10 mouse cellular contexts compared by ENCODE assay signal in the genomic region with DNA sequence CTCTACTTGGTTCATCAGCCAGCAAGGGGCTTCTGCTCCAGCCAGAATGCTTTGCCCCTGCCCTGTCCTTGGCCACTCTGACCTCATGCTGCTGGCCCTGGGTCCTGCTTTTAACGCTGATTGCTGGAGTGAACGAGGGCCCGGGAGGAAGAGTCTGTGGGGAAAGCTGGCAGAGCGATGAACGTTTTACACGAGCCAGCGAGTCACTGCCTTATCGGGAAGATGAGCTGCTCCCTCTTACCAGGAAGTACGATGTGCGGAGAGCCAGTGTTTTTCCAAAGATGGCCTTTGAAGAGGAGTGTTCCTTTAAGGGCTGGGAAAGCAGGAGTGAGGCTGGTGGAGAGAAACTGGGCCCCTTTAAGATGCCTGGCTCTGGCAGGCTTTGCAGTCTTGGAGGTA. TPM values are rescaled to one million over a fixed set of nuclear protein-coding genes. Genes with fewer than 3 reads are reported as not detected.
A peak's percentile ranks its signal among the peaks of the same experiment; 100 is the strongest.
DNase-seq lines count a peak whose midpoint lies in the region; ATAC-seq lines count a peak whose summit lies in the region.
"Had no signal": no experiment of that assay in that cellular context is flagged by ENCODE, and none has a peak within 500 bp of the region (broad histone marks: within the 10 kb centered on the region; RNA-seq: fewer than 3 reads in every experiment).

No protein-coding gene starts in this region.

- no peak for DNase-seq in heart, embryonic 10.5 days (ENCODE audit: low spot score)
- DNase-seq in heart, postnatal 14 days: no peak
- DNase-seq in 416B (ENCODE audit: low read depth): peak; percentile 57
- DNase-seq in limb, embryonic 11.5 days (ENCODE audit: low spot score): peak; percentile 20
- no peak for DNase-seq in cerebellum, adult 11 months
- DNase-seq in midbrain, embryonic 14.5 days: no peak
- DNase-seq: left cerebral cortex, postnatal 4 days; retina, postnatal 1 day had no signal

- H3K4me3 ChIP-seq in heart, embryonic 10.5 days: peak overlapping the region; percentile 9; the same call in 1 of the 2 replicates
- H3K4me3 ChIP-seq in brown adipose tissue, adult 24 weeks (ENCODE audit: insufficient read depth, low read depth, low read length): no peak overlapping the region
- no peak overlapping the region for H3K4me3 ChIP-seq in limb, embryonic 11.5 days (ENCODE audit: low read depth, low read length)
- H3K4me3 ChIP-seq in midbrain, embryonic 14.5 days (replicated peaks; ENCODE audit: low read depth, low read length): no peak overlapping the region

- H3K4me1 ChIP-seq in heart, embryonic 10.5 days: peaks cover 49% of the 10 kb centered on the region
- H3K4me1 ChIP-seq in brown adipose tissue, adult 24 weeks (ENCODE audit: control insufficient read depth, insufficient read depth, insufficient read length, low read length): peaks cover 6% of the 10 kb centered on the region
- peaks cover 13% of the 10 kb centered on the region; the same call in 1 of the 2 replicates for H3K4me1 ChIP-seq in limb, embryonic 11.5 days (ENCODE audit: control insufficient read depth, insufficient read depth, low read length)
- H3K4me1 ChIP-seq in midbrain, embryonic 14.5 days (ENCODE audit: control insufficient read depth, insufficient read depth, low read length): peaks cover 14% of the 10 kb centered on the region

- H3K9ac ChIP-seq in limb, embryonic 11.5 days (ENCODE audit: low read length): no peak overlapping the region
- H3K9ac ChIP-seq in midbrain, embryonic 14.5 days (replicated peaks; ENCODE audit: low read length): no peak overlapping the region

- H3K36me3 ChIP-seq in heart, embryonic 10.5 days: peaks cover 2% of the 10 kb centered on the region; the same call in 1 of the 2 replicates
- H3K36me3 ChIP-seq in limb, embryonic 11.5 days (ENCODE audit: control insufficient read depth, insufficient read depth, low read length): no peaks in the 10 kb centered on the region
- no peaks in the 10 kb centered on the region for H3K36me3 ChIP-seq in midbrain, embryonic 14.5 days (ENCODE audit: control insufficient read depth, insufficient read depth, low read length)

- ATAC-seq in limb, embryonic 11.5 days (ENCODE audit: insufficient number of reproducible peaks, low FRiP score, low TSS enrichment, low read depth): no peak
- no peak for ATAC-seq in erythroblast, adult 5-6 weeks (replicated peaks; ENCODE audit: low FRiP score, poor library complexity, severe bottlenecking)
- no peak for ATAC-seq in midbrain, embryonic 14.5 days (ENCODE audit: low FRiP score, low TSS enrichment)

- intact Hi-C loops in heart, postnatal 14 days (cut with DNase I): no loop called here

- no peak overlapping the region for H3K4me2 ChIP-seq in limb, embryonic 11.5 days (ENCODE audit: low read depth, severe bottlenecking)
- H3K4me2 ChIP-seq in midbrain, embryonic 14.5 days (ENCODE audit: low read length): no peak overlapping the region

- peak overlapping the region; percentile 80 for H3K27ac ChIP-seq in heart, embryonic 10.5 days
- H3K27ac ChIP-seq in brown adipose tissue, adult 24 weeks (replicated peaks; ENCODE audit: low read depth, low read length): peak overlapping the region; percentile 55
- H3K27ac ChIP-seq in limb, embryonic 11.5 days (replicated peaks; ENCODE audit: low read depth, low read length): no peak overlapping the region
- H3K27ac ChIP-seq in midbrain, embryonic 14.5 days (replicated peaks; ENCODE audit: low read depth, low read length): no peak overlapping the region

- H3K9me3 ChIP-seq in heart, embryonic 10.5 days: no peaks in the 10 kb centered on the region
- H3K9me3 ChIP-seq in limb, embryonic 11.5 days (ENCODE audit: control insufficient read depth, low read length): no peaks in the 10 kb centered on the region
- no peaks in the 10 kb centered on the region for H3K9me3 ChIP-seq in midbrain, embryonic 14.5 days (ENCODE audit: control insufficient read depth, low read length)

- WGBS in heart, embryonic 10.5 days: 11% methylated on average over 10 of the region's 10 CpGs
- 58% methylated on average over 10 of the region's 10 CpGs for WGBS in limb, embryonic 11.5 days
- 58% methylated on average over 10 of the region's 10 CpGs for WGBS in midbrain, embryonic 14.5 days

- peaks cover 7% of the 10 kb centered on the region for H3K27me3 ChIP-seq in heart, embryonic 10.5 days (ENCODE audit: insufficient read depth, poor library complexity, severe bottlenecking)
- no peaks in the 10 kb centered on the region; the same call in 1 of the 2 replicates for H3K27me3 ChIP-seq in limb, embryonic 11.5 days (ENCODE audit: control insufficient read depth, insufficient read depth, low read length)
- H3K27me3 ChIP-seq in midbrain, embryonic 14.5 days (ENCODE audit: control insufficient read depth, insufficient read depth, low read length): 0 out of 2 replicates have a peak, but pooled peaks cover under 1% of the 10 kb centered on the region

RNA-seq across cellular contexts. Expression of a gene that starts 28.4 kb away (rescaled TPM):
- 202 and 238 TPM in 2 replicates for polyA plus RNA-seq in heart, embryonic 10.5 days (2016; fragmentation: Nextera tagmentation; extraction: Ambion mirVana)
- total RNA-seq in heart, postnatal 14 days (2021): 10 to 100 TPM; 60.3 to 66.0 TPM
- 33.7 and 37.2 TPM in 2 replicates for polyA plus RNA-seq in brown adipose tissue, adult 24 weeks (2012; ENCODE audit: insufficient read depth, insufficient read length, missing spikeins)
- 50.5 and 51.2 TPM in 2 replicates for polyA plus RNA-seq in limb, embryonic 11.5 days (2014; fragmentation: Nextera tagmentation; extraction: Ambion mirVana)
- total RNA-seq in erythroblast, adult 5-6 weeks (2015; ENCODE audit: low replicate concordance): 23.4 and 27.6 TPM in 2 replicates
- 21.5 and 23.1 TPM in 2 replicates for total RNA-seq in erythroblast, adult 5-6 weeks (2017; ENCODE audit: low replicate concordance)
- 13.2 and 16.1 TPM in 2 replicates for polyA plus RNA-seq in midbrain, embryonic 14.5 days (2014; fragmentation: Nextera tagmentation; extraction: Ambion mirVana)

Comparison
In these comparisons a context has a peak if more than half of its experiments do, and no peak if none do; other contexts are left out.
1. DNase-seq: peak in 416B (single experiment) and limb, embryonic 11.5 days (single experiment); none in heart, embryonic 10.5 days (single experiment), heart, postnatal 14 days (0 of 2), cerebellum, adult 11 months (single experiment) and midbrain, embryonic 14.5 days (single experiment).
2. H3K27ac ChIP-seq: peak in heart, embryonic 10.5 days (single experiment) and brown adipose tissue, adult 24 weeks (single experiment); none in limb, embryonic 11.5 days (single experiment) and midbrain, embryonic 14.5 days (single experiment).